Mouse (Mus musculus) forebrain, postnatal 0 days (tissue): ENCODE results near the gene Acvr2b. TPM values are rescaled to one million over a fixed set of nuclear protein-coding genes. Genes with fewer than 3 reads are reported as not detected.
A peak's percentile ranks its signal among the peaks of the same experiment; 100 is the strongest.

Experiments
- ATAC-seq: fragments of 200-750 bp; cut with Nextera tagmentation; 2 replicates; pipeline ENCODE4 v1.8.0; 2017; ENCODE audit warnings: mild to moderate bottlenecking, moderate library complexity
- DNase-seq: peaks from one replicate; pipeline ENCODE4 v3.0.0-alpha.2; 2015
- H3K27ac ChIP-seq: fragments of 300-500 bp; sonication (generic); 2 replicates; pipeline ENCODE4 v1.5.1; 2014; ENCODE audit warnings: low read depth, mild to moderate bottlenecking, antibody characterized with exemption, low read length, moderate library complexity, mixed read lengths
- H3K27me3 ChIP-seq: fragments of 300-500 bp; sonication (generic); 2 replicates; pipeline ENCODE4 v1.6.1; 2014; ENCODE audit warnings: mild to moderate bottlenecking, low read length, mixed read lengths; ENCODE audit not compliant: insufficient read depth
- H3K36me3 ChIP-seq: fragments of 300-500 bp; sonication (generic); 2 replicates; pipeline ENCODE4 v1.6.1; 2014; ENCODE audit warnings: mild to moderate bottlenecking, moderate library complexity; ENCODE audit not compliant: insufficient read depth
- H3K4me1 ChIP-seq: fragments of 300-500 bp; sonication (generic); 2 replicates; pipeline ENCODE4 v1.6.1; 2014; ENCODE audit warnings: antibody characterized with exemption; ENCODE audit not compliant: insufficient read depth
- H3K4me2 ChIP-seq: fragments of 300-500 bp; sonication (generic); 2 replicates; pipeline ENCODE4 v1.6.1; 2014; ENCODE audit warnings: low read depth, mild to moderate bottlenecking, moderate library complexity
- H3K4me3 ChIP-seq: fragments of 300-500 bp; sonication (generic); 2 replicates; pipeline ENCODE4 v1.5.1; 2014; ENCODE audit warnings: low read depth, low read length, mixed read lengths
- H3K9ac ChIP-seq: fragments of 300-500 bp; sonication (generic); 2 replicates; pipeline ENCODE4 v1.6.1; 2014; ENCODE audit warnings: mild to moderate bottlenecking
- H3K9me3 ChIP-seq: fragments of 300-500 bp; sonication (generic); 2 replicates; pipeline ENCODE4 v1.6.1; 2016; ENCODE audit warnings: low read length
- CTCF ChIP-seq: sonication (generic); IDR thresholded peaks from 2 replicates; pipeline ENCODE4 v1.5.1; 2016; ENCODE audit warnings: antibody characterized with exemption, control low read depth, low read depth
- WGBS: fragments of 180-500 bp; shearing (Covaris S2); extraction: QIAGEN DNeasy Blood & Tissue Kit; methylation state at CpG from one replicate; pipeline ENCODE4 v1.1.7; 2014; 5-methylcytosine and 5-hydroxymethylcytosine counted together
- polyA plus RNA-seq: library from polyadenylated mRNA; unstranded; fragments of >200 nt; fragmentation: Nextera tagmentation; extraction: Ambion mirVana; gene quantifications from 2 replicates; pipeline ENCODE4 v1.2.1, GENCODE M21; 2015
- total RNA-seq: library from RNA; depleted of rRNA; stranded (reverse); fragments of >200 nt; gene quantifications from 2 replicates; pipeline ENCODE4 v1.2.3, GENCODE M21; 2014

The Acvr2b gene
- total and polyA plus RNA-seq, 2 experiments from 2014 or later, result 23.2 to 26.7 TPM

GRCm38 (mm10) chr9:119469691-119470353 is 67.9 kb downstream of the Acvr2b start:
- no peak overlapping the region for H3K4me3 ChIP-seq
- H3K9ac ChIP-seq, result no peak overlapping the region
- H3K27me3 ChIP-seq, result no peaks in the 10 kb centered on the region
- H3K4me1 ChIP-seq, result no peaks in the 10 kb centered on the region
- WGBS, result 81% methylated on average over 8 of the region's 8 CpGs
- no peak for ATAC-seq
- H3K27ac ChIP-seq, result no peak overlapping the region
- H3K9me3 ChIP-seq, result no peaks in the 10 kb centered on the region
- peaks cover 24% of the 10 kb centered on the region for H3K36me3 ChIP-seq
- TF ChIP-seq CTCF, result no peak
- no peak for DNase-seq
- no peak overlapping the region for H3K4me2 ChIP-seq

GRCm38 (mm10) chr9:119472412-119472918 is 70.5 kb downstream of the Acvr2b start:
- Histone ChIP-seq H3K9me3 (no peaks in the 10 kb centered on the region), H3K9ac (no peak overlapping the region), H3K36me3 (peaks cover 8% of the 10 kb centered on the region; the same call in 1 of the 2 replicates), H3K27ac (no peak overlapping the region), H3K4me1 (no peaks in the 10 kb centered on the region), H3K4me3 (no peak overlapping the region), H3K27me3 (no peaks in the 10 kb centered on the region), H3K4me2 (no peak overlapping the region)
- no peak for TF ChIP-seq CTCF
- 89% methylated on average over 11 of the region's 11 CpGs for WGBS
- ATAC-seq (no peak), DNase-seq (no peak)

- no peak overlapping the region for H3K4me2 ChIP-seq
- H3K9ac ChIP-seq, result no peak overlapping the region
- no peak for TF ChIP-seq CTCF
- no peak overlapping the region for H3K27ac ChIP-seq
- no peak overlapping the region for H3K4me3 ChIP-seq
- ATAC-seq (no peak), DNase-seq (no peak)
- H3K4me1 ChIP-seq, result no peaks in the 10 kb centered on the region
- no peaks in the 10 kb centered on the region for H3K27me3 ChIP-seq
- peaks cover 4% of the 10 kb centered on the region; the same call in 1 of the 2 replicates for H3K36me3 ChIP-seq
- H3K9me3 ChIP-seq, result no peaks in the 10 kb centered on the region
- WGBS, result 93% methylated on average over 1 of the region's 1 CpGs
These were observed 71.1 kb downstream of the Acvr2b start for GRCm38 (mm10) chr9:119473011-119473410.

- DNase-seq (no peak), ATAC-seq (no peak)
- Histone ChIP-seq H3K9me3 (no peaks in the 10 kb centered on the region), H3K36me3 (no peaks in the 10 kb centered on the region), H3K9ac (no peak overlapping the region), H3K27me3 (no peaks in the 10 kb centered on the region), H3K4me2 (no peak overlapping the region), H3K4me3 (no peak overlapping the region), H3K4me1 (no peaks in the 10 kb centered on the region), H3K27ac (no peak overlapping the region)
- WGBS, result 83% methylated on average over 9 of the region's 9 CpGs
- no peak for TF ChIP-seq CTCF
These were observed 71.8 kb downstream of the Acvr2b start for GRCm38 (mm10) chr9:119473608-119474164.

GRCm38 (mm10) chr9:119474717-119475611 is 73.0 kb downstream of the Acvr2b start:
- H3K9ac ChIP-seq, result no peak overlapping the region
- no peaks in the 10 kb centered on the region for H3K27me3 ChIP-seq
- 71% methylated on average over 15 of the region's 15 CpGs for WGBS
- no peaks in the 10 kb centered on the region for H3K36me3 ChIP-seq
- no peak for TF ChIP-seq CTCF
- H3K4me3 ChIP-seq, result no peak overlapping the region
- no peak for ATAC-seq
- no peak overlapping the region for H3K27ac ChIP-seq
- H3K4me2 ChIP-seq, result no peak overlapping the region
- DNase-seq, result no peak
- H3K9me3 ChIP-seq, result no peaks in the 10 kb centered on the region
- no peaks in the 10 kb centered on the region for H3K4me1 ChIP-seq

- 61% methylated on average over 6 of the region's 6 CpGs for WGBS
- no peak for DNase-seq
- H3K4me3 ChIP-seq, result no peak overlapping the region
- no peak overlapping the region for H3K9ac ChIP-seq
- H3K27me3 ChIP-seq, result no peaks in the 10 kb centered on the region
- no peaks in the 10 kb centered on the region for H3K36me3 ChIP-seq
- no peak overlapping the region for H3K4me2 ChIP-seq
- H3K9me3 ChIP-seq, result no peaks in the 10 kb centered on the region
- no peak for ATAC-seq
- H3K27ac ChIP-seq, result no peak overlapping the region
- H3K4me1 ChIP-seq, result no peaks in the 10 kb centered on the region
- no peak for TF ChIP-seq CTCF
These were observed 75.8 kb downstream of the Acvr2b start for GRCm38 (mm10) chr9:119477754-119478153.

GRCm38 (mm10) chr9:119478345-119478744 is 76.4 kb downstream of the Acvr2b start:
- no peaks in the 10 kb centered on the region for H3K36me3 ChIP-seq
- DNase-seq, result peak; percentile 13
- no peak overlapping the region for H3K4me3 ChIP-seq
- no peak for TF ChIP-seq CTCF
- H3K27ac ChIP-seq, result no peak overlapping the region
- H3K4me2 ChIP-seq, result no peak overlapping the region
- H3K27me3 ChIP-seq, result no peaks in the 10 kb centered on the region
- 44% methylated on average over 11 of the region's 11 CpGs for WGBS
- no peaks in the 10 kb centered on the region for H3K4me1 ChIP-seq
- no peaks in the 10 kb centered on the region for H3K9me3 ChIP-seq
- ATAC-seq, result no peak
- H3K9ac ChIP-seq, result no peak overlapping the region
